Mouse (Mus musculus): ENCODE measurements around the gene Nanos1.

DNA sequence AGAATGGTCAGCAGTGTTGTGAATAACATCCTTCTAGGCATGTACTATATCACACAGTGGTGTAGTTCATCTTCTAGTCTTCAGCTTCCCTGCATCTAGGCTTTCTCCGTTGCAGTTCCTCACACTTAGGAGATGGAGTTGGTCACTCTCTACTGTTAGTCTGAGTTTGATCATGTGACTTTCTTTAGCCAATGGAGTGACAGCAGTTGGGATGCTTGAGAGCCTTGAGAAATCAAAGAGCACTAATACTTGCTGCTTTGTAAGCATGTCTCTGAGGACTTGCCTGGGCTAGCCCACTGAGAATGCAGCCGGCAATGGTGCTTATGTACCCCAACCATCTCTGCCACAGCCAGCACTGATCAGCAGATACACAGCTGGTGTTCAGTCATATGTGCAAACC is 43.2 kb upstream of the Nanos1 start:
- TF ChIP-seq FLI1 (IDR thresholded peaks at IDR 0.05; ENCODE audit: low read length) (no peak), GATA1 (IDR thresholded peaks at IDR 0.05; ENCODE audit: borderline replicate concordance, low read length) (no peak)
